Mouse (Mus musculus): ENCODE data around the gene Akirin1.
A peak's percentile ranks its signal among the peaks of the same experiment; 100 is the strongest.

The Akirin1 gene

GRCm38 (mm10) chr4:123718434-123718780 is 31.7 kb downstream of the Akirin1 start:
- DNase-seq (ENCODE audit: low read depth), result no peak

- DNase-seq (ENCODE audit: low read depth), result peak; percentile 97
These were observed 32.3 kb downstream of the Akirin1 start, which contains the start of gene Ndufs5 for GRCm38 (mm10) chr4:123717574-123718433. Ndufs5 (minus strand) TSS chr4:123718202.

- DNase-seq (ENCODE audit: low read depth), result no peak
These were observed 37.7 kb downstream of the Akirin1 start for GRCm38 (mm10) chr4:123712431-123712830.

GRCm38 (mm10) chr4:123707340-123707739 is 42.8 kb downstream of the Akirin1 start:
- no peak for DNase-seq (ENCODE audit: low read depth)

DNA sequence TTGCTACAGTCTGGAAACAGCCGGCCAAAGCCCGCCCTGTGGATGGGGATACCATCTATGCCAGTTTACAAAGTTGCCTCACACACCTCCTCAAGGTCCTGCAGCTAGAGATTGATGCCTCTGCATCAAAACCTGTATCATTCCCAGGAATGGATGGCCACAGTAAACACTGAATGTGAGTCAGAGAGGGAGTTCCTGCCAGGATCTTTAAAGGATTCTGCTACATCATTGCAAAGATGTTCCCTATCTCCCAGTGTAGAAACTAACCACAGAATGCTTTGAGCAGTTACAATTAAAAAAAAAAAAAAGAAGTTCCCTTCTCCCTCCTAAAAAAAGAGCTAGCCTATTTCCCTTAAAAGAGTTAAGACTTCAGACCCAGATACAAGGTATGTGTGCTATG is 44.8 kb downstream of the Akirin1 start:
- DNase-seq (ENCODE audit: low read depth), result no peak

GRCm38 (mm10) chr4:123693384-123693783 is 56.8 kb downstream of the Akirin1 start:
- DNase-seq (ENCODE audit: low read depth), result no peak

GRCm38 (mm10) chr4:123692071-123692470 is 58.1 kb downstream of the Akirin1 start:
- DNase-seq (ENCODE audit: low read depth), result no peak

GRCm38 (mm10) chr4:123690311-123690710 is 59.8 kb downstream of the Akirin1 start:
- DNase-seq (ENCODE audit: low read depth), result no peak

DNA sequence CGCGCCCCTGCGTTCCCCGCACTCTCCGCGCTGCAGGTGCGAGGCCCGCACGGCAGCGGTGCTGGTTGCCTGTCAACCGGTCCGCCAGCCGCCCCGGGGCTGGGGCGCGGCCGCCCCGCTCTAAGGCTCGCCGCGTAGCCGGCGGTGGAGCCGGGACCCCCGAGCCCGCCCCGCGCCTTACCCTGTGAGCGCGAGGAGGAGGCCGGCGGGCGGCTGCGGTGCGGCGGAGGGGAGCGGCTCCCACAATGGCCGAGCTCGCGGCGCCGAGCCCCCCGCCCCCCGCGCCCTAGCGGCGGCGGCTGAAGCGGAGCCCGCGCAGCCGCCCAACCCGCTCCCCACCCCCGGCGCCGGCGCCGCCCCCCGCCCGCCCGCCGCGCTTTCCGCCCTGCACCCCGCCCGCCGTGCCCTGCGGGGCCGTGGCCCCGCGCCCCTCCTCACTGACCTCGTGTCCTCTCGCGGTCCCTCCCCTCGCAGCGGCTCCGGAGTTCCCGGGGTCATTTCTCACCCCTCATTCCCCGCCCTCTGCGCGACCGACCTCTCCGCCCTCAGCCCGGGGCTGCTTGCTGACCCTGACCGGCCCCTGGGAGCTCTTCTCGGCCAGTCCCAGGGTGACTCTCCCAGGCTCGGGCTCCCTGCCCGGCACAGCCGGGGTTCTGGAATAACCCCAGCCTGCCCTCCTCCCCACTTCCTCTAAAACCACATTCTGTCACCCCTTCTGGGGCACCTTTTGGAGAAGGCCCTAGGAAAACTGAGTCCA is 62.9 kb downstream of the Akirin1 start:
- no peak for DNase-seq (ENCODE audit: low read depth)

DNA sequence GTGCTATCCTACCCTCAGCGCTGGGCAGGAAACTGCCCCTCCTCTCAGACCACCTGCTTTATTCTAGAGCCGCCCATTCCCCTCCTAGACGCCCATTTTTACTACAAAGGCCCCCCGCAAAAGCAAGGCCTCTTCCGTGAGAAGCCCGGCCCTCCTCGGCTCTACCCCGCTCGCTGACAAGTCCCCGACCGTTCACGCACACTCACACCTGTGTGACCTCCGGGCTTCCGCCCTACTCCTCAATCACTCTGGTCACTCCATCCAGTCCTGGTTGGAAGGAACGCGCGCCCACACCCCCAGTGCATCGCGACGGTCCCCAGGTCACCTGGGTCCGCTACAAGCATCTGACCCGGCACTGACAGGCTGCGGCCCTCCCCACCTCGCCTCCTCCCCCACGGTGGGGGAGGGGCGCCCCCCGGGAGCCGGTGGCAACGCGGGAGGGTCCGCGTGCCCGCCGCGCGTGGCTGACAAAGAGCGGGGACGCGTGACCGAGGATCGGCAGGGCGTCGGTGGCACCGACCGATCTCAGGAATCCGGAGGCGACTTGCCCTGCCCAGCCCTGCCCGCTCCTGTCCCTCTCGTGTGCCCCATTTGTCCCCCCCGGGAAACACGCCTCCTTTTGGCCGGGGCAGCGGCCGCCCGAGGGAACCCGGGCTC is 63.6 kb downstream of the Akirin1 start:
- no peak for DNase-seq (ENCODE audit: low read depth)

DNA sequence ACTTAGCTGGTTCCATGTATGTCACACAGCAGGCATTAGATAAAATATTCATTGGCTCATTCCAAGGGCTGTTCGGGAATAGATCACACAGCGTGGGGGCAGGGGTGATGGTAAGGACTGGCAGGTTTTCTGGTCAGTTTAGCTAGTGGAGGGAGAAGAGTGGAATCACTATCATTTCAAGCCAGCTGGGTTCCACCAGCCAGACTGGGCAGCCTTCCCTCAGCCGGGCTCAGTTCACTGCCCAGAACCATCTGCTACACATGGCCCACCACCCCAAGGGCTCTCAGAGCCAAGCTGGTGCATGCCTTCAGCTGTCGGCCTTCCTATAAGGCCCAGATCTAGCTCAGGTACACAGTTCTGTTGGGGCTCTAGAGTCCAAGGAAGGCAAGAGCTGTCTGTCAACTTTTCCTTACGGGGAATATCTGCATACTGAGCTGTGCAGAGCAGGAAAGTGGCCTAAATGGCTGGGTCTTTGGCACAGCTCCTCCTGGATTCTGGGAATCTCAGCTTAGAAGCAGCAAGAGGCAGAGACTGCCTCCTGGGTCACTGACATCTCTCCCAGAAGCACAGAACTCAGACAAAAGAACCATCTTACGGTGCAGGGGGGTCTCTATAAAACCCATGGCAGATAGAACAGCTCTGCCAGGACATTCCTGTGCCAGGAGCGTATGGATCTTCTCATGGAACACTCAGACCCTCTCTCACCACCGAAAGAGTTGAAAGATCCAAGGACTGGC is 64.5 kb downstream of the Akirin1 start:
- DNase-seq (ENCODE audit: low read depth), result no peak

DNA sequence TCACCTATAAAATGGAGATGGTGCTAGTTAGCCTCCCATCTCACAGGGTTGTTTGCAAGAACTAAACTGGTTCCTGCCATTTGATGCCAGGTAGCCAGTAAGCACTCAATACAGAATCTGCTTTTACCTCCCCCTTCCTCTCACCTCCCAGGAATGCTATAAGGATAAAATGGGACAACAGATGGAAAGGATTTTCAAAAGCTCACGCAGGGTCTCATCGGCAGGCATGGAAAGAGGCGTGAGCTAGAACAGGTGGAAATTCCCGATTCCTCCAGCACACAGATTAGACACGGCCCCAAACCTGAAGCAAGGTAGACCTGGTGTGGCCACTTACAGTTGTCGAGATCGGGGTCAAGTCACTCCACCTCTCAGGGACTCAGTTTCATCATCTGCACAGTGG is 65.1 kb downstream of the Akirin1 start:
- no peak for DNase-seq (ENCODE audit: low read depth)

Measured in induced T-regulatory cell, adult 2 months (primary cell).